Mouse (Mus musculus): ENCODE results near the gene Trpc5.

Trpc5 gene

GRCm38 (mm10) chrX:144335332-144336015, 352.5 kb downstream of the Trpc5 start:
- no peak for DNase-seq

All from layer of hippocampus, adult 9-11 months (tissue).